Mouse (Mus musculus) hematopoietic multipotent progenitor cell, adult 10-12 weeks (in vitro differentiated cells): ENCODE measurements around the gene Olfr1340. TPM values are rescaled to one million over a fixed set of nuclear protein-coding genes. Genes with fewer than 3 reads are reported as not detected.

ENCODE experiments used
- polyA plus RNA-seq: library from polyadenylated mRNA; stranded (reverse); fragments of >175 nt; gene quantifications from 2 replicates; pipeline ENCODE4 v1.2.3, GENCODE M21; 2012; ENCODE audit warnings: low replicate concordance

Gene Olfr1340
- not detected in 2 replicates for polyA plus RNA-seq

DNA sequence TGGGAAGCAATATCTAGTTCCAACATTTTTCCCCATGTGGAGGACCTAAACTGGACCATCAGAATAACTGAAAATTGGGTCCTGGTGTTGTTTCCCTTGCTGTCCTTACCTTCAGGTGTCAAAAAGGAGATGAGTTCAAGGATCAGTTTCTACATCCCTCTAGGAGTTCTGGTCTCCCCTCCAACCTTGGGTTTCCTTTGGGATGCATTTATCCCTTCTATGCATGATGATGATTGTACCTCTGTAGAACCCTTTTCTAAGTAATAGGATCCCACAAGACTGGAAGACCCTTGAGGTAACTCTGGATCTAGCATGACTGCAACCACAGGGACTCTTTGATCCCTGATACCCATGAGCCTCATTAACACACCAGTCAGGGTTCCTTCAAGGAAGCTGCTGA, at the start of gene Olfr1340:
Olfr1340 (plus strand) TSS at position 301 of the 400 bp plus-strand sequence.

DNA sequence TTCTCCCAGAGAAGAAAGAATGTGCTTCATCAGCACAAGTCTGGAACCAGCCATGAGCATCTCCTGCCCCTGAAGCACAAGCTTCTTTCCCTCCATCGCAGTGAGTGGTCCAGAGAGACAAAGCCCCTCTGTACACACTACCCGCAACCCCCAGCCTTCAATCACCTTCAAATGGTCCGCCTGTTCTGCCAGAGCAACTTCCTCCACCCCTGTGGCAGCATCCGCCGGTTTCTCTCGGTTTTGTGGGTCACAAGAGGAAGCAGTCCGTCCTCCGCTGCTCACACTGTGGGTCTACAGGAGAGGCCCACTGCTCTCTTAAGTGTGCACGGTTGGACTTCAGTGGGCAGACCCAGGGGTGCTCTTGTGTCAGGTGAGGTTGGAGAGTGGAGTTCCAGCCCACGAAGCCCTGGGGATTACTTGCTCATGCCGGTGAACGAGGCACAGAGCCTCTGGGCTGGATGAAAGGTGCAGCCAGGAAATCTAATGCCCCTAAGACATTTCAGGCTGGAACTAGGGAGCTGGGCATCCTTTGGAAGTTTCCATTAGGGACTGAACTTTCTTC, 27.4 kb upstream of the Olfr1340 start, which contains the start of gene Olfr1342:
Olfr1342 (minus strand) TSS at position 345 of the 562 bp plus-strand sequence.

DNA sequence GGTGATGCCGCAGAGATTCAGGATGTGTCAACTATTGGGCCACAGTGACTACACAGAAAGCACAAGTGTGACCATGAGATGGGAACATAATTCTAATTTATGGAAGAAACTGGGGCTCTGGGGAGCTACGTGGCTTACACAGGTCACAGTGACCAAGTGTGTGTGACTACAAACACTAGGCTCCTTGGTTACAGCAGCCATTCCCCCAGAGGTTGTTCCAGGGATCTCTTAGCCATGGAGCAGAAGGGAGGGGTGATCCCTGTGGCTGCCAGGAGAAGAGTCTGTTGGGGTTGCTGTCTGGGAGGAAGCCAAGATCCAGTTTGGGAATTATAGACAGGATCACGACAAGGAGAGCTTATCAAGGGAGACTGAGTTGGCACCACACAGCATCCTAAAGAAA, 16.7 kb upstream of the Olfr1340 start, which contains the start of gene Olfr1341:
Olfr1341 (plus strand) TSS at position 301 of the 400 bp plus-strand sequence.

DNA sequence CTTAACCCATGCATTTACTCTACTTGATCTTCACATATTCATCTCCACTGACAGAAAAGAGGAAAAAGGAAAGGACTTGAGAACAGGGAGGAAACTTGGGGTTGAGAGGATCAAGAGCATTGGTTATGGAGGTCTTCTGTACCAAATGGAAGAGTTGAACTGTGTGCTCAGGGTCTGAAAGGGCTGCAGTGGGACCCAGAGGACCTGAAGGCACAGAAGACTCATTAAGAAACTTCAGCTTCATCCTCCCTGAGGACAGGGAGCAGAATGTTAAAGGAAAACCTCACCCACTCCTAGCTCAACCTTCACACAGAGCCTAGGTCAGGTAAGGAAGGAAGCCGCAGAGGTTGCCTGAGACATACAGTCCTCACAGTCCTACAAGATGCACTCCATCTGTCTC, 11.9 kb downstream of the Olfr1340 start, which contains the start of gene Olfr1339:
Olfr1339 (plus strand) TSS at position 301 of the 400 bp plus-strand sequence.

DNA sequence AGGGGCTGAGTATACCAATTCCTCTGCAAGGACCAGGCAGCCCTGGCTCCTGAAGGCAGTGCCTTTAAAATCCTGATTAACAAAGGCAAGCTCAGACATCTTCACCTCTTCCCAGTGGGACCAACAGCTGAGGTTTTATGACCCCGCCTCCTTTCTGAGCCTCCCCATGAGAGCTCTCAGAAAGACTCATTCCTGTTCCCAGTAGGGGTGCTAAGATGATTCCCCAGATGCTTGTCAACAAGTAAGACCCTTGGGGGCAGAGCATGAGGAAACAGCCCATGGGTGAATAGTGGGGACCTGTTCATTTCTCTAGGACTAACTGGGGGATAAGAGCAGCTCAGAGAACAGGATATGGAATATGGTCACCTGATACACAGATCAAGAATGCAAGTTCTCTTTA, 38.7 kb downstream of the Olfr1340 start, which contains the start of gene Olfr1338:
Olfr1338 (minus strand) TSS at position 101 of the 400 bp plus-strand sequence.

Other genes starting within 250 kb of the Olfr1340 start
- 0.30 and 3.2 TPM in 2 replicates for gene Tie1, start 230.1 kb upstream of the Olfr1340 start, polyA plus RNA-seq
- not detected in 2 replicates for gene 2610528J11Rik, start 193.1 kb upstream of the Olfr1340 start, polyA plus RNA-seq
- not detected in 2 replicates for gene Tmem125, start 176.1 kb upstream of the Olfr1340 start, polyA plus RNA-seq
- 0.03 TPM in 1 of 2 replicates, not detected in the other for gene Cfap57, start 99.4 kb upstream of the Olfr1340 start, polyA plus RNA-seq
- gene Ebna1bp2, start 99.3 kb upstream of the Olfr1340 start, polyA plus RNA-seq, result 9.7 and 15.6 TPM in 2 replicates
- not detected in 2 replicates for gene Olfr62, start 61.2 kb upstream of the Olfr1340 start, polyA plus RNA-seq
- not detected in 2 replicates for gene Olfr1342, start 27.4 kb upstream of the Olfr1340 start, polyA plus RNA-seq
- not detected in 2 replicates for gene Olfr1341, start 16.6 kb upstream of the Olfr1340 start, polyA plus RNA-seq
- not detected in 2 replicates for gene Olfr1339, start 12.0 kb downstream of the Olfr1340 start, polyA plus RNA-seq
- not detected in 2 replicates for gene Olfr1338, start 38.6 kb downstream of the Olfr1340 start, polyA plus RNA-seq
- gene Olfr1337, start 62.4 kb downstream of the Olfr1340 start, polyA plus RNA-seq, result not detected in 2 replicates
- not detected in 2 replicates for gene Olfr1335, start 89.8 kb downstream of the Olfr1340 start, polyA plus RNA-seq
- gene Olfr1333, start 116.1 kb downstream of the Olfr1340 start, polyA plus RNA-seq, result not detected in 2 replicates
- not detected in 2 replicates for gene Olfr1331, start 144.5 kb downstream of the Olfr1340 start, polyA plus RNA-seq
- not detected in 2 replicates for gene Olfr1330, start 168.5 kb downstream of the Olfr1340 start, polyA plus RNA-seq
- not detected in 2 replicates for gene Olfr1329, start 197.3 kb downstream of the Olfr1340 start, polyA plus RNA-seq
- not detected in 2 replicates for gene Olfr1328, start 218.5 kb downstream of the Olfr1340 start, polyA plus RNA-seq
- not detected in 2 replicates for gene Lao1, start 241.4 kb downstream of the Olfr1340 start, polyA plus RNA-seq